Mouse (Mus musculus): ENCODE measurements at regions not wholly inside any gene's neighbourhood (a gene's known extent, or its start where the extent isn't known, plus 50 kb on each side); places are given as distances from the start of the nearest gene placed in this dataset.

GRCm38 (mm10) chr6:51252721-51253120, 179.7 kb upstream of the Nfe2l3 start:
- DNase-seq: no peak

GRCm38 (mm10) chr6:51256631-51257030, 175.8 kb upstream of the Nfe2l3 start:
- DNase-seq: no peak

GRCm38 (mm10) chr6:51257524-51257923, 174.9 kb upstream of the Nfe2l3 start:
- no peak for DNase-seq

GRCm38 (mm10) chr6:51258304-51258703, 174.2 kb upstream of the Nfe2l3 start:
- DNase-seq: no peak

- DNase-seq: no peak
These were observed 168.9 kb upstream of the Nfe2l3 start for GRCm38 (mm10) chr6:51263595-51263994.

GRCm38 (mm10) chr6:51265329-51265728, 167.1 kb upstream of the Nfe2l3 start:
- DNase-seq: no peak

GRCm38 (mm10) chr6:51266721-51267120, 165.7 kb upstream of the Nfe2l3 start:
- DNase-seq: no peak

GRCm38 (mm10) chr6:51267888-51268287, 164.6 kb upstream of the Nfe2l3 start:
- DNase-seq: no peak

GRCm38 (mm10) chr6:51268931-51269330, 163.5 kb upstream of the Nfe2l3 start:
- no peak for DNase-seq

GRCm38 (mm10) chr6:51269617-51270016, 162.9 kb upstream of the Nfe2l3 start:
- no peak for DNase-seq

GRCm38 (mm10) chr6:51270216-51271127, 162.0 kb upstream of the Nfe2l3 start:
- DNase-seq: peak; percentile 79

- DNase-seq: no peak
These were observed 161.4 kb upstream of the Nfe2l3 start for GRCm38 (mm10) chr6:51271128-51271480.

- DNase-seq: no peak
These were observed 160.2 kb upstream of the Nfe2l3 start for GRCm38 (mm10) chr6:51272136-51272736.

- DNase-seq: no peak
These were observed 153.0 kb upstream of the Nfe2l3 start for GRCm38 (mm10) chr6:51279491-51279890.

- no peak for DNase-seq
These were observed 152.2 kb upstream of the Nfe2l3 start for GRCm38 (mm10) chr6:51280231-51280630.

GRCm38 (mm10) chr6:51283916-51284706, 148.4 kb upstream of the Nfe2l3 start:
- DNase-seq: no peak

- DNase-seq: no peak
These were observed 147.6 kb upstream of the Nfe2l3 start for GRCm38 (mm10) chr6:51284881-51285280.

- no peak for DNase-seq
These were observed 145.6 kb upstream of the Nfe2l3 start for GRCm38 (mm10) chr6:51286836-51287235.

- DNase-seq: no peak
These were observed 145.1 kb upstream of the Nfe2l3 start for GRCm38 (mm10) chr6:51287383-51287782.

GRCm38 (mm10) chr6:51287807-51288206, 144.7 kb upstream of the Nfe2l3 start:
- DNase-seq: no peak

- no peak for DNase-seq
These were observed 144.0 kb upstream of the Nfe2l3 start for GRCm38 (mm10) chr6:51288306-51289066.

- DNase-seq: no peak
These were observed 143.3 kb upstream of the Nfe2l3 start for GRCm38 (mm10) chr6:51289067-51289725.
